Mouse (Mus musculus): Measurements from ENCODE around the gene Rbm38. TPM values are rescaled to one million over a fixed set of nuclear protein-coding genes. Genes with fewer than 3 reads are reported as not detected.

Gene Rbm38
- polyA plus RNA-seq, 1 experiment from 2014 or later: 62.6 TPM

DNA sequence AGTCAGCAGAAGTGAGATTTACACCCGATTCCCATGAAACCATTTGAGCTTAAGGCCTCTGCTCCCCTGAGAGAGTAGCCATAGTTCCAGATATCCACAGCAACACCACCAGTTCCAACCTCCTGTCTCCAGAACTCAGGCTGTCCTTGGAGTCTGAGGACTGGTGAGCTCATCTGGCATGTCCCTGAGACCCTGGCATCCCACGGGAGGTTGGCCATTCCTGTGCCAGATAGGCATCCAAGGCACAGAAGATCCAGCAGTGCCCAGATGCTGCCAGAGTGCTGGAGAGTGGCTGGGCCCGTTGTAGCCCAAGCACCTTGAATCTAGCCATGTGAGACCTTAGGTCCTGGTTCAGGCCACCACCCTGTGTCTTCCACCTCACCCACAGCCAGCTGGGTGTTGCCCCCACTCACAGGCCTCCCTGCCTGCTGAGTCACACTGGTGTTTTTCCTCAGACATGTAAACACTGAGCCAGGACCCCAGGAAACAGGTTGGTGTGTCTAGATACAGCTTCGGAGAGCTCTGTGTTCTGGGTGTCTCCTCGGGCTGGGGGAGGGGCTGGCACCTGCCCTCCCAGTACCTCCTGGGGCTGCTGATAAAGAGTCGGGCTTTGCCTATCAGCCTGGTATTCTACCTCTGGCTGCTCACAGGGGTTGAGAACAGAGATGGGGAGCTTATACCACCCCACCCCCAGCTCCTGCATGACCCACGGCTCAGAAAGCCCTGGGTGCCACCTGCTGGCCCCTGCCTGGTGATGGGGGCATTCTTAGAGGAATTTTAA is 17.7 kb downstream of the Rbm38 start:
- WGBS: 70% methylated on average over 7 of the region's 7 CpGs
- Histone ChIP-seq H3K4me3 (ENCODE audit: low read length) (no peak overlapping the region), H3K9ac (ENCODE audit: low read depth, low read length) (peak overlapping the region; percentile 18; the same call in 1 of the 2 replicates), H3K4me2 (ENCODE audit: low read depth, low read length) (no peak overlapping the region), H3K27me3 (replicated peaks; ENCODE audit: control insufficient read depth, insufficient read depth, low read length) (no peaks in the 10 kb centered on the region), H3K9me3 (ENCODE audit: control insufficient read depth, low read length) (no peaks in the 10 kb centered on the region), H3K36me3 (ENCODE audit: control insufficient read depth, insufficient read depth, low read length) (no peaks in the 10 kb centered on the region; the same call in 1 of the 2 replicates), H3K27ac (ENCODE audit: low read length) (no peak overlapping the region), H3K4me1 (ENCODE audit: control insufficient read depth, insufficient read depth, low read length) (peaks cover 4% of the 10 kb centered on the region; the same call in 1 of the 2 replicates)
- ATAC-seq: peak; percentile 73

DNA sequence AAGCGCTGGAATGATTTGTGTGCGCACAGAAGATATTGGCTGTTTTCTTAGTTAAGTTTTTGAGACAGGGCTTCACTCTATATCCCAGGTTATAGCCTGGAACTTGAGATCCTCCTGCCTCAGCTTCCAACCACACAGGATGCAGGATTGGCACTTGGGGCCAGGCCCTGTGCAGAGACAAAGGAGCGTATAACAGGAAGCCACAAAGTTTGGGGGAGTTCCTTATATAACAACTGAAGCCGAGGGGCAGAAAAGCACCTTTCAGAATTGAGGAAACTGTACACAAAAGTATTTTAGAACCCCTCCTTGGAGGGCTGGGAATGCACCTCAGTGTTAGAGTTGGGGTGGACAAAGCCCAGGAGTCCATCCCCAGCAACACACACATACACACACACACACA is 18.7 kb downstream of the Rbm38 start:
- Histone ChIP-seq H3K27me3 (replicated peaks; ENCODE audit: control insufficient read depth, insufficient read depth, low read length) (no peaks in the 10 kb centered on the region), H3K4me1 (ENCODE audit: control insufficient read depth, insufficient read depth, low read length) (peaks cover 4% of the 10 kb centered on the region; the same call in 1 of the 2 replicates), H3K4me3 (ENCODE audit: low read length) (no peak overlapping the region), H3K36me3 (ENCODE audit: control insufficient read depth, insufficient read depth, low read length) (no peaks in the 10 kb centered on the region; the same call in 1 of the 2 replicates), H3K27ac (ENCODE audit: low read length) (no peak overlapping the region), H3K4me2 (ENCODE audit: low read depth, low read length) (no peak overlapping the region), H3K9ac (ENCODE audit: low read depth, low read length) (no peak overlapping the region), H3K9me3 (ENCODE audit: control insufficient read depth, low read length) (no peaks in the 10 kb centered on the region)
- WGBS: 91% methylated on average over 4 of the region's 4 CpGs
- no peak for ATAC-seq

DNA sequence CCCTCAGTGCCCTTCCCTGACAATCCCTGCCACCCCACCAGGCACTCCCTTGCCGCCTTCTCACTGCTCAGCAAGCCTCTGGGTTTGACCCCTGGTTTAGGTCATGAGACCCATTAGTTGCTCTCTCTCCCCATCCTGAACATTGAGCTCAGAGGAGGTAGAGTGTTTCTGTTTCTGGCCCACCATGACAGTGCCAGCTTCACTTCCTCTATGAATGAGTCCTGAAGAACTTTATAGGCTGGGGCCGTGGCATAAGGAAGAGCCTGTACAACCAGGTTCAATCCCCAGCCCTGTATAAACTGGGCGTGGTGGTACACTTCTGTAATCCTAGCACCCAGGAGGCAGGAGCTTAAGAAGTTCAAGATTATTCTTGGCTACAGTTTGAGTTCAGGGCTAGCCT is 20.5 kb downstream of the Rbm38 start:
- Histone ChIP-seq H3K9ac (ENCODE audit: low read depth, low read length) (no peak overlapping the region), H3K36me3 (ENCODE audit: control insufficient read depth, insufficient read depth, low read length) (no peaks in the 10 kb centered on the region), H3K4me3 (ENCODE audit: low read length) (no peak overlapping the region), H3K27ac (ENCODE audit: low read length) (no peak overlapping the region), H3K4me1 (ENCODE audit: control insufficient read depth, insufficient read depth, low read length) (peaks cover 4% of the 10 kb centered on the region; the same call in 1 of the 2 replicates), H3K27me3 (replicated peaks; ENCODE audit: control insufficient read depth, insufficient read depth, low read length) (no peaks in the 10 kb centered on the region), H3K9me3 (ENCODE audit: control insufficient read depth, low read length) (no peaks in the 10 kb centered on the region), H3K4me2 (ENCODE audit: low read depth, low read length) (no peak overlapping the region)
- 82% methylated on average over 3 of the region's 3 CpGs for WGBS
- no peak for ATAC-seq

DNA sequence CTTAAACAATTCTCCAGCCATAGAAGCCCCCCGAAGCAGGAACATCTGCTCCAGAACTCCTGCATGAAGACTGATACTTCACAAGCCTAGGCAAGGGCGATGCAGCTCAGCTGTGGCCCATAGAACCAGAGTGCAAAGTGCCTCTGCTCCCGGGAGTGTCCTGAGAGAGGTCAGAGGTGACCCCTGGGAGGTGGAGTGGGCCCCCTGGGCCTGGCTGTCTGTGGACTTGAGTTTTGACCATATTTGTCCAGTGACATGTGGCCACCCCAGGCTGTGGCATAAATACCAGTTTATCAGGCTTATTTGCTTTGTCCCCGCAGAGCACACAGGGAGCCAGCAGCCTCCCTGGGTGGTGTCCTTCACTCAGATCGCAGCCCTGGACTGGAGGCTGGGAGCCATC is 20.9 kb downstream of the Rbm38 start:
- 46% methylated on average over 5 of the region's 5 CpGs for WGBS
- Histone ChIP-seq H3K27me3 (replicated peaks; ENCODE audit: control insufficient read depth, insufficient read depth, low read length) (no peaks in the 10 kb centered on the region), H3K27ac (ENCODE audit: low read length) (no peak overlapping the region), H3K4me1 (ENCODE audit: control insufficient read depth, insufficient read depth, low read length) (peaks cover 4% of the 10 kb centered on the region; the same call in 1 of the 2 replicates), H3K36me3 (ENCODE audit: control insufficient read depth, insufficient read depth, low read length) (no peaks in the 10 kb centered on the region), H3K4me3 (ENCODE audit: low read length) (no peak overlapping the region), H3K9ac (ENCODE audit: low read depth, low read length) (no peak overlapping the region), H3K9me3 (ENCODE audit: control insufficient read depth, low read length) (no peaks in the 10 kb centered on the region), H3K4me2 (ENCODE audit: low read depth, low read length) (no peak overlapping the region)
- no peak for ATAC-seq

DNA sequence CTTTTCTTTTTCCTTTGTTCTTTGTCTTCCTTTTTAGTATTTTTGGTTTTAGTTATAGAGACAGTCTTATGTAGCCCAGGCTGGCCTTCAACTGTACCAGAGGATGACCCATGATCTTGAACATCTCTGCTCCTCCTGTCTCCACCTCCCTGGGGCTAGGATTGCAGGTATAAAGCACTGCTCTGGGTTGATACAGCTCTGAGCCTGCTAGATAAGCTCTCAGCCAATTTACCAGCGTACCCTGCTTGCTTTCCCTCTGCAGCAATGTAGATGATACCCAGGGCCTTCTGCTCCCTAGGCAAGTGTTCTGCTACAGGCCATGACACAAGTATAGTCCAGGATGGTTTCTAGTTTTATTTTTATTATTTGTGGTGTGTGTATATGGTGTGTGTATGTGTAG is 21.6 kb downstream of the Rbm38 start:
- no peak overlapping the region for H3K27ac ChIP-seq (ENCODE audit: low read length)
- no peak overlapping the region for H3K4me3 ChIP-seq (ENCODE audit: low read length)
- 81% methylated on average over 1 of the region's 1 CpGs for WGBS
- no peak for ATAC-seq
- H3K9me3 ChIP-seq (ENCODE audit: control insufficient read depth, low read length): no peaks in the 10 kb centered on the region
- H3K9ac ChIP-seq (ENCODE audit: low read depth, low read length): no peak overlapping the region
- H3K4me2 ChIP-seq (ENCODE audit: low read depth, low read length): no peak overlapping the region
- no peaks in the 10 kb centered on the region for H3K36me3 ChIP-seq (ENCODE audit: control insufficient read depth, insufficient read depth, low read length)
- H3K27me3 ChIP-seq (replicated peaks; ENCODE audit: control insufficient read depth, insufficient read depth, low read length): no peaks in the 10 kb centered on the region
- H3K4me1 ChIP-seq (ENCODE audit: control insufficient read depth, insufficient read depth, low read length): peaks cover 6% of the 10 kb centered on the region; the same call in 1 of the 2 replicates

DNA sequence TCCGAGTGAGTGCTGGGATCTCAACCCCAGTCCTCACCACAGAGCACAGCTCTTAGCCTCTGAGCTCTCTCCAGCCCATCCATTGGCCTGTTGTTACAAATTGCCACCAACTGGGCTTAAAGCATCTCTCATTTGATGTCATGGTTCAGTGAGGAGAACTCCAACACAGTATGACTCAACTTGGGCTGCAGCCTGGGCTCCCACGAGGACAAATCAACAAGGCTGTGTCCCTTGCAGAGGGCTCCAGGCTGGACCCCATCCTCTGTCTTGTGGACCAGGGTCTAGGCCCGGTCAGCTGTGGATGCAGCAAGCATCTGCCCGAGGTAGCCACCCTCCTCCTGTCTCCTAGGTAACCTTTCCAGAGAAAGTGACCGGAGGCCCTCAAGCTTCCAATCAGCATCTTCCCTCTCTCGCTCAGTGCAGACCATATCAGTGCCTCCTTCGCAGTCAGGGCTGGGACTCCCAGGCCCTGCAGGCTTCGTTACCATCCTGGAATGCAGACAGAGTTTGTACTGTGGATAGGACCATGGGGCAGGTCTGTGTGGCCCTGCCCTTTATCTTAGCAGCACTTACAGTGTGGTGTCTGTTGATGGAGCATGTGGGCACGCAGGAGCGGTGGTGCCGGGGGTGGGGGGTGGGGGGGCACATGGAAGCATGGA is 22.3 kb downstream of the Rbm38 start:
- ATAC-seq: no peak
- H3K4me1 ChIP-seq (ENCODE audit: control insufficient read depth, insufficient read depth, low read length): peaks cover 9% of the 10 kb centered on the region
- no peak overlapping the region for H3K4me3 ChIP-seq (ENCODE audit: low read length)
- 75% methylated on average over 11 of the region's 11 CpGs for WGBS
- H3K27me3 ChIP-seq (replicated peaks; ENCODE audit: control insufficient read depth, insufficient read depth, low read length): no peaks in the 10 kb centered on the region
- H3K4me2 ChIP-seq (ENCODE audit: low read depth, low read length): no peak overlapping the region
- no peak overlapping the region for H3K27ac ChIP-seq (ENCODE audit: low read length)
- no peaks in the 10 kb centered on the region for H3K9me3 ChIP-seq (ENCODE audit: control insufficient read depth, low read length)
- no peak overlapping the region for H3K9ac ChIP-seq (ENCODE audit: low read depth, low read length)
- H3K36me3 ChIP-seq (ENCODE audit: control insufficient read depth, insufficient read depth, low read length): no peaks in the 10 kb centered on the region

DNA sequence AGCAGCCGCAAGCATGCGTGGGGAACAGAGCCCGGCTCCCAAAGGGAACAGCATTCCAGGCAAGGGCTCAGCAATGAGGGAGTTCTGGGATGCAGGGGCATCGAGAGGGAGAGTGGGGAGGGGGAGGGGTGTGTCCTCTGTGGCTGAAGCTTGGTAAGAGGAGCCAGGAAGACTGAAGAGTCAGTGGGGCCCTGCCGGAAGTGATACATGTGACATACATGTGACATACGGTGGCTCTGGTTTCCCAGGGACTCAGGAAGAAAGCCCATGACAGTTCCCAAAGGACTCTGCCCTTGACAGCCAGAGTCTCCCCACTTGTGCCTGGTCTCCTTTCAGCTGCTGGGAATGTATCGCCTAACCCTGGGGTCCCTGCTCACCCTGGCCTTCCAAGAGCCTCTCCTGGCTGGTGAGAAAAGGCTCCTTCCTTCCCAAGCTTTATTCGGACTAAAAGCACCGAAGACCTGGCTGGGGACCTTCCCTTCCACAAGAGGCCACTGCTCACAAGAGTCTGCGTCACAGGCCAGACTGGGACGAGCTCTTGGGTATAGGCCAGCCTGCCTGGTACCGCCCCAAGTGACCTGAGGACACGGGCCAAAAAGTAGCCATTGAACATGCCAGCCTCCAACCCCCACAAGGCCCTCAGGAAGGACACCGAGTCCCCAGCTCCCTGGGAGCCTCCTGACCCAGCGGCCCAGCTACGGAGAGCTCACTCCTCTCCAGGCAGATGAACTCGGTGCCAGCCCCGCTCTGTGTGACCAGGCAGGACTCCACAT is 24.1 kb downstream of the Rbm38 start:
- 77% methylated on average over 18 of the region's 18 CpGs for WGBS
- no peaks in the 10 kb centered on the region for H3K27me3 ChIP-seq (replicated peaks; ENCODE audit: control insufficient read depth, insufficient read depth, low read length)
- H3K9ac ChIP-seq (ENCODE audit: low read depth, low read length): no peak overlapping the region
- H3K9me3 ChIP-seq (ENCODE audit: control insufficient read depth, low read length): no peaks in the 10 kb centered on the region
- peaks cover 12% of the 10 kb centered on the region for H3K4me1 ChIP-seq (ENCODE audit: control insufficient read depth, insufficient read depth, low read length)
- H3K27ac ChIP-seq (ENCODE audit: low read length): no peak overlapping the region
- no peak overlapping the region for H3K4me3 ChIP-seq (ENCODE audit: low read length)
- no peak overlapping the region for H3K4me2 ChIP-seq (ENCODE audit: low read depth, low read length)
- no peaks in the 10 kb centered on the region for H3K36me3 ChIP-seq (ENCODE audit: control insufficient read depth, insufficient read depth, low read length)
- ATAC-seq: no peak

DNA sequence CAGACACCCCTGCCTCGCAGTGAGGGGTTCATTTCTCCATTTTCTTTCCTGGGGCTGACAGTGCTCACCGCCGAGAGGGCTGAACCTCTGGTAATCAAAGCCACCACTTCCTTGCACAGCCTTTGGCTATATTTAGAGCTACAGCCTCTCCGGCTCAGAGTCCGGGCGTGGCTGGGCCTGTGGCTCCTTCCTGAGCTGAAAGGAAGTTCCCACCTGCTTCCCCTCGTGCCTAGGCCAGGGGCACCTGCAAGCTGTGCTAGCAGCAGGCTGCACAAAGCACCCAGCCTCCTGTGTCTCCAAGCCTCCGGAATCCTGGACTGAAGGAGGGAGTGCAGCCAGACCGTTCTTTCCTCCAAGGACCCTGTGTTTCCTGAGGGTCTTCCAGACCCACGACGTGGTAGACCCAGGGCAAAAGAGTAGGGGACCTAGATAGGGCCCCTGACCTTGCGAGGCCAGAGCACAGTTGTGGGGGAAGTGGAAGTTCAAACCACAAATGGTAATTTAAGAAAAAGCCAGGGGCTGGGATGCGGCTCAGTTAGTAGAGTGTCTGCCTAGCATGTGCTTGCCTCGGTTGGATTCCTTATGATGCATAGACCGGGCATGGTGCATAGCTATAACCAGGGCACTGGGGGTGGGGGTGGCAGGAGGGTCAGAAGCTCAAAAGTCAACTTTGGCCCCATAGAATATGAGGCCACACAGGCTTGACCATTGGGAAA is 26.4 kb downstream of the Rbm38 start:
- H3K9me3 ChIP-seq (ENCODE audit: control insufficient read depth, low read length): no peaks in the 10 kb centered on the region
- 0 out of 2 replicates have a peak overlapping the region, but pooled peaks have one; percentile 30 for H3K27ac ChIP-seq (ENCODE audit: low read length)
- no peak overlapping the region for H3K4me2 ChIP-seq (ENCODE audit: low read depth, low read length)
- peaks cover 22% of the 10 kb centered on the region for H3K4me1 ChIP-seq (ENCODE audit: control insufficient read depth, insufficient read depth, low read length)
- H3K9ac ChIP-seq (ENCODE audit: low read depth, low read length): peak overlapping the region; percentile 46
- no peaks in the 10 kb centered on the region for H3K36me3 ChIP-seq (ENCODE audit: control insufficient read depth, insufficient read depth, low read length)
- 69% methylated on average over 15 of the region's 15 CpGs for WGBS
- no peaks in the 10 kb centered on the region for H3K27me3 ChIP-seq (replicated peaks; ENCODE audit: control insufficient read depth, insufficient read depth, low read length)
- no peak overlapping the region for H3K4me3 ChIP-seq (ENCODE audit: low read length)
- ATAC-seq: peak; percentile 14; the same call in 1 of the 2 replicates

DNA sequence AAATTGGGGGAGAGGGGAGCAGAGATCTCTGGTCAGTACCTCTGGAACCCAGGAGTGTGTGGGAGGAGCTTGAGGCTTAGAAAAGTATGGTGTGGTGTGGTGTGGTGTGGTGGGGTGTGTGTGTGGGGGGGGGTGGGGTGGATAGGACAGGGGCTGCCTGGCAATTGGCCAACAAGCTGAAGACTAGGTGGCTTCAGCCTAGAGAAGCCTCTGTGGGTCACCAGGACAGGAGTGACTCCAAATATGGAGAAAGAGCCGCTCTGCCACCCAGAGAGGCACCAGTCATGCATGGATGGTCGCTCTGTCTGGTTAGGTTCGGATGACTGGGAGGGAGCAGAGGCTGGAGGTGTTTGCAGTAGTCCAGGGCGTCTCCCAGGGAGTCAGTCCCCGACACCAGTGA is 27.2 kb downstream of the Rbm38 start:
- WGBS: 70% methylated on average over 5 of the region's 5 CpGs
- no peak overlapping the region for H3K4me3 ChIP-seq (ENCODE audit: low read length)
- no peak overlapping the region for H3K4me2 ChIP-seq (ENCODE audit: low read depth, low read length)
- H3K27me3 ChIP-seq (replicated peaks; ENCODE audit: control insufficient read depth, insufficient read depth, low read length): no peaks in the 10 kb centered on the region
- no peak for ATAC-seq
- no peak overlapping the region for H3K9ac ChIP-seq (ENCODE audit: low read depth, low read length)
- no peaks in the 10 kb centered on the region for H3K36me3 ChIP-seq (ENCODE audit: control insufficient read depth, insufficient read depth, low read length)
- no peak overlapping the region for H3K27ac ChIP-seq (ENCODE audit: low read length)
- no peaks in the 10 kb centered on the region for H3K9me3 ChIP-seq (ENCODE audit: control insufficient read depth, low read length)
- H3K4me1 ChIP-seq (ENCODE audit: control insufficient read depth, insufficient read depth, low read length): peaks cover 22% of the 10 kb centered on the region
